9 mouse cellular contexts compared by ENCODE assay signal in genomic region chr9:15512918-15513317, GRCm38 (mm10). TPM values are rescaled to one million over a fixed set of nuclear protein-coding genes. Genes with fewer than 3 reads are reported as not detected.
A peak's percentile ranks its signal among the peaks of the same experiment; 100 is the strongest.
DNase-seq lines count a peak whose midpoint lies in the region; ATAC-seq lines count a peak whose summit lies in the region.
"Had no signal": no experiment of that assay in that cellular context is flagged by ENCODE, and none has a peak within 500 bp of the region (broad histone marks: within the 10 kb centered on the region; RNA-seq: fewer than 3 reads in every experiment).

No protein-coding gene starts in this region.

- no peak overlapping the region for H3K9ac ChIP-seq in hindbrain, embryonic 13.5 days
- H3K9ac ChIP-seq in hindbrain, embryonic 14.5 days = no peak overlapping the region
- no peak overlapping the region for H3K9ac ChIP-seq in midbrain, embryonic 13.5 days (replicated peaks)

- H3K36me3 ChIP-seq in hindbrain, embryonic 13.5 days = no peaks in the 10 kb centered on the region
- H3K36me3 ChIP-seq in hindbrain, embryonic 14.5 days (replicated peaks; ENCODE audit: control insufficient read depth, insufficient read depth) = no peaks in the 10 kb centered on the region
- no peaks in the 10 kb centered on the region for H3K36me3 ChIP-seq in midbrain, embryonic 13.5 days

- 0 out of 2 replicates have a peak overlapping the region, but pooled peaks have one; percentile 1 for H3K27ac ChIP-seq in hindbrain, embryonic 13.5 days
- H3K27ac ChIP-seq in hindbrain, embryonic 14.5 days = no peak overlapping the region
- 0 out of 2 replicates have a peak overlapping the region, but pooled peaks have one; percentile 15 for H3K27ac ChIP-seq in midbrain, embryonic 13.5 days
- H3K27ac ChIP-seq: macrophage had no signal

- DNase-seq in hindbrain, embryonic 14.5 days (ENCODE audit: low spot score) = no peak
- DNase-seq in cerebellum, postnatal 14 days = peak; percentile 74 to 80
- peak; percentile 36 for DNase-seq in heart, postnatal 4 days
- no peak for DNase-seq in right cerebral cortex, postnatal 14 days
- DNase-seq in ovary, postnatal 10 days (ENCODE audit: low spot score) = no peak

- no peaks in the 10 kb centered on the region for H3K27me3 ChIP-seq in hindbrain, embryonic 13.5 days
- no peaks in the 10 kb centered on the region for H3K27me3 ChIP-seq in hindbrain, embryonic 14.5 days (ENCODE audit: control insufficient read depth, insufficient read depth, low read length)
- H3K27me3 ChIP-seq in midbrain, embryonic 13.5 days = no peaks in the 10 kb centered on the region

- no peak overlapping the region for H3K4me3 ChIP-seq in hindbrain, embryonic 13.5 days
- no peak overlapping the region for H3K4me3 ChIP-seq in hindbrain, embryonic 14.5 days (replicated peaks; ENCODE audit: low read length)
- H3K4me3 ChIP-seq in midbrain, embryonic 13.5 days (replicated peaks) = no peak overlapping the region

- WGBS in hindbrain, embryonic 13.5 days = 62% methylated on average over 7 of the region's 7 CpGs
- WGBS in hindbrain, embryonic 14.5 days = 55% methylated on average over 7 of the region's 7 CpGs
- WGBS in midbrain, embryonic 13.5 days = 53% methylated on average over 7 of the region's 7 CpGs

- no peak for ATAC-seq in hindbrain, embryonic 13.5 days (ENCODE audit: low FRiP score)
- no peak; the same call in 1 of the 2 replicates for ATAC-seq in hindbrain, embryonic 14.5 days (ENCODE audit: low FRiP score)
- no peak for ATAC-seq in midbrain, embryonic 13.5 days
- ATAC-seq: forebrain, embryonic 16.5 days had no signal

- peaks cover 30% of the 10 kb centered on the region for H3K4me1 ChIP-seq in hindbrain, embryonic 13.5 days (replicated peaks)
- peaks cover 14% of the 10 kb centered on the region; the same call in 1 of the 2 replicates for H3K4me1 ChIP-seq in hindbrain, embryonic 14.5 days (replicated peaks; ENCODE audit: control insufficient read depth, insufficient read depth, low read length)
- peaks cover 22% of the 10 kb centered on the region for H3K4me1 ChIP-seq in midbrain, embryonic 13.5 days (replicated peaks)

- no peak overlapping the region for H3K4me2 ChIP-seq in hindbrain, embryonic 13.5 days
- no peak overlapping the region for H3K4me2 ChIP-seq in hindbrain, embryonic 14.5 days (replicated peaks)
- no peak overlapping the region for H3K4me2 ChIP-seq in midbrain, embryonic 13.5 days (replicated peaks)

- no peaks in the 10 kb centered on the region for H3K9me3 ChIP-seq in hindbrain, embryonic 13.5 days
- no peaks in the 10 kb centered on the region for H3K9me3 ChIP-seq in hindbrain, embryonic 14.5 days (ENCODE audit: control insufficient read depth, low read length)
- H3K9me3 ChIP-seq in midbrain, embryonic 13.5 days = no peaks in the 10 kb centered on the region

RNA-seq across cellular contexts. Expression of gene Smco4, which starts 19.7 kb away (rescaled TPM):
- 0.50 and 1.0 TPM in 2 replicates for polyA plus RNA-seq in hindbrain, embryonic 13.5 days (2015; fragmentation: Nextera tagmentation; extraction: Ambion mirVana)
- polyA plus RNA-seq in hindbrain, embryonic 14.5 days (2014; fragmentation: Nextera tagmentation; extraction: Ambion mirVana) = 1.1 and 2.2 TPM in 2 replicates
- total RNA-seq in heart, postnatal 4 days (2021) = 10 to 100 TPM; 23.1 to 23.9 TPM
- 1.3 and 1.5 TPM in 2 replicates for polyA plus RNA-seq in midbrain, embryonic 13.5 days (2015; fragmentation: Nextera tagmentation; extraction: Ambion mirVana)

Comparison
In these comparisons a context has a peak if more than half of its experiments do, and no peak if none do; other contexts are left out.
1. DNase-seq: peak in cerebellum, postnatal 14 days (2 of 2) and heart, postnatal 4 days (single experiment); none in hindbrain, embryonic 14.5 days (single experiment), right cerebral cortex, postnatal 14 days (single experiment) and ovary, postnatal 10 days (single experiment).